Mouse (Mus musculus) thymus, adult 2 months (tissue): ENCODE data around the gene Gal. TPM values are rescaled to one million over a fixed set of nuclear protein-coding genes. Genes with fewer than 3 reads are reported as not detected.

Experiments
- DNase-seq: peaks from one replicate; pipeline ENCODE4 v3.0.0; 2021
- H3K27ac ChIP-seq: fragments of 200-500 bp; 2 replicates; pipeline ENCODE4 v1.5.1; 2012; ENCODE audit warnings: low read length, control low read depth; ENCODE audit not compliant: control insufficient read depth, insufficient read depth
- H3K27me3 ChIP-seq: fragments of 200-500 bp; 2 replicates; pipeline ENCODE4 v1.6.1; 2012; ENCODE audit warnings: mild to moderate bottlenecking, low read length, moderate library complexity, mixed read lengths; ENCODE audit not compliant: control insufficient read depth, insufficient read depth
- H3K36me3 ChIP-seq: fragments of 200-500 bp; 2 replicates; pipeline ENCODE4 v1.6.1; 2012; ENCODE audit warnings: mild to moderate bottlenecking, low read length, moderate library complexity; ENCODE audit not compliant: control insufficient read depth, insufficient read depth
- H3K4me1 ChIP-seq: fragments of 200-500 bp; replicated peaks from 2 replicates; pipeline ENCODE4 v1.6.1; 2012; ENCODE audit warnings: low read length; ENCODE audit not compliant: control insufficient read depth, insufficient read depth
- H3K4me3 ChIP-seq: fragments of 200-500 bp; 2 replicates; pipeline ENCODE4 v1.5.1; 2012; ENCODE audit warnings: mild to moderate bottlenecking, low read length, control low read depth, moderate library complexity; ENCODE audit not compliant: control insufficient read depth, insufficient read depth
- CTCF ChIP-seq: fragments of 200-500 bp; IDR thresholded peaks from 2 replicates; pipeline ENCODE4 v1.5.1; 2012; ENCODE audit warnings: mild to moderate bottlenecking, control low read depth, low read length, moderate library complexity, borderline replicate concordance; ENCODE audit not compliant: control insufficient read depth, poor library complexity, insufficient read depth; ENCODE audit errors: extremely low read depth
- POLR2A ChIP-seq: fragments of 200-500 bp; IDR thresholded peaks from 2 replicates; pipeline ENCODE4 v1.6.1; 2012; ENCODE audit warnings: mild to moderate bottlenecking, low read length, control low read depth, moderate library complexity; ENCODE audit not compliant: control insufficient read depth, poor library complexity, insufficient read depth; ENCODE audit errors: extremely low read depth
- whole genome bisulfite sequencing: fragments of 180-500 bp; shearing (Covaris S2); methylation state at CpG from one replicate; pipeline ENCODE4 v1.1.7; 2018; 5-methylcytosine and 5-hydroxymethylcytosine counted together
- polyA plus RNA-seq: library from polyadenylated mRNA; depleted of rRNA; stranded (reverse); fragments of >200 nt; gene quantifications from 2 replicates; pipeline ENCODE4 v1.2.3, GENCODE M21; 2012

Gal gene
- polyA plus RNA-seq, 1 experiment: 3.4 TPM

GRCm38 (mm10) chr19:3434641-3435040, 20.3 kb upstream of the Gal start:
- no peak for DNase-seq
- no peaks in the 10 kb centered on the region for H3K36me3 ChIP-seq
- H3K27ac ChIP-seq: no peak overlapping the region
- no peaks in the 10 kb centered on the region for H3K27me3 ChIP-seq
- H3K4me3 ChIP-seq: no peak overlapping the region
- TF ChIP-seq POLR2A: no peak
- no peak for TF ChIP-seq CTCF
- H3K4me1 ChIP-seq: peaks cover 39% of the 10 kb centered on the region
- 76% methylated on average over 4 of the region's 4 CpGs for WGBS

GRCm38 (mm10) chr19:3434124-3434523, 19.8 kb upstream of the Gal start:
- no peak for DNase-seq
- Histone ChIP-seq H3K36me3 (no peaks in the 10 kb centered on the region), H3K27me3 (no peaks in the 10 kb centered on the region), H3K27ac (no peak overlapping the region), H3K4me3 (no peak overlapping the region), H3K4me1 (peaks cover 38% of the 10 kb centered on the region)
- WGBS: 51% methylated on average over 4 of the region's 4 CpGs
- TF ChIP-seq CTCF: no peak
- no peak for TF ChIP-seq POLR2A

GRCm38 (mm10) chr19:3431969-3432368, 17.6 kb upstream of the Gal start:
- 87% methylated on average over 2 of the region's 2 CpGs for WGBS
- Histone ChIP-seq H3K27ac (no peak overlapping the region), H3K36me3 (no peaks in the 10 kb centered on the region), H3K4me3 (no peak overlapping the region), H3K27me3 (no peaks in the 10 kb centered on the region), H3K4me1 (peaks cover 34% of the 10 kb centered on the region)
- DNase-seq: no peak
- no peak for TF ChIP-seq POLR2A
- TF ChIP-seq CTCF: no peak

GRCm38 (mm10) chr19:3431066-3431465, 16.7 kb upstream of the Gal start:
- H3K4me3 ChIP-seq: no peak overlapping the region
- H3K36me3 ChIP-seq: no peaks in the 10 kb centered on the region
- no peaks in the 10 kb centered on the region for H3K27me3 ChIP-seq
- 40% methylated on average over 7 of the region's 7 CpGs for WGBS
- no peak overlapping the region for H3K27ac ChIP-seq
- TF ChIP-seq POLR2A (no peak), CTCF (no peak)
- peaks cover 29% of the 10 kb centered on the region for H3K4me1 ChIP-seq
- no peak for DNase-seq

GRCm38 (mm10) chr19:3429156-3429816, 14.9 kb upstream of the Gal start:
- no peak for TF ChIP-seq CTCF
- TF ChIP-seq POLR2A: no peak
- H3K36me3 ChIP-seq: no peaks in the 10 kb centered on the region
- H3K27me3 ChIP-seq: no peaks in the 10 kb centered on the region
- peaks cover 25% of the 10 kb centered on the region for H3K4me1 ChIP-seq
- DNase-seq: no peak
- WGBS: 48% methylated on average over 7 of the region's 7 CpGs
- no peak overlapping the region for H3K27ac ChIP-seq
- H3K4me3 ChIP-seq: no peak overlapping the region

GRCm38 (mm10) chr19:3428057-3428830, 13.9 kb upstream of the Gal start:
- no peak overlapping the region for H3K4me3 ChIP-seq
- H3K27ac ChIP-seq: no peak overlapping the region
- 90% methylated on average over 15 of the region's 15 CpGs for WGBS
- H3K27me3 ChIP-seq: no peaks in the 10 kb centered on the region
- no peak for TF ChIP-seq CTCF
- TF ChIP-seq POLR2A: no peak
- peaks cover 21% of the 10 kb centered on the region for H3K4me1 ChIP-seq
- no peak for DNase-seq
- no peaks in the 10 kb centered on the region for H3K36me3 ChIP-seq

- no peak for DNase-seq
- no peak for TF ChIP-seq CTCF
- no peak for TF ChIP-seq POLR2A
- 82% methylated on average over 2 of the region's 2 CpGs for WGBS
These were observed 9.9 kb upstream of the Gal start for GRCm38 (mm10) chr19:3424214-3424613.

More at GRCm38 (mm10) chr19:3424214-3424613, 9.9 kb upstream of the Gal start:
- Histone ChIP-seq H3K4me3 (no peak overlapping the region), H3K36me3 (no peaks in the 10 kb centered on the region), H3K27me3 (no peaks in the 10 kb centered on the region), H3K27ac (no peak overlapping the region), H3K4me1 (peaks cover 3% of the 10 kb centered on the region; the same call in 1 of the 2 replicates)
